Mouse (Mus musculus) cerebellum, postnatal 10 days (tissue): ENCODE measurements around the gene Tmco5b.

Experiments
- DNase-seq, 2 experiments: peaks; one replicate each; pipeline ENCODE4 v3.0.0; 2021; ENCODE audit warnings: mixed read lengths in 2 of 2

Gene Tmco5b

DNA sequence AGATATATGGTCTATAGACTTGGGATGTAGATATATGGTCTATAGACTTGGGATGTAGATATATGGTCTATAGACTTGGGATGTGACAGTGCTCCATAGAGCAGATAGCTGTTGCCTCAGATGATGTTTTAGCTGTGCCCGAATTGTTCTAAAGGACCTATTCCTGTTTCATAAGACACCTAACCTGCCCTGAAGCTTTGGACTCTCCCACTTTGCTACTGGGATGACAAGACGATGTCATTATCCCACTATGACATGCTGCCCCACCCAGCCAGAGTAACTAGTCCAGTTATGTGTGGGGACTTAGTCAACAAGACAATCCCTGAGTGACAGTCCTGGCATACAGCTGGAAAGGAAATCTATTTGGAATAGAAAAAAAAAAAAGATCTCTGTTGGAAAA, at the start of gene Tmco5b:
TSS of gene Tmco5b (plus strand) at position 301 of the 400 bp plus-strand sequence.
- no peak for DNase-seq

DNA sequence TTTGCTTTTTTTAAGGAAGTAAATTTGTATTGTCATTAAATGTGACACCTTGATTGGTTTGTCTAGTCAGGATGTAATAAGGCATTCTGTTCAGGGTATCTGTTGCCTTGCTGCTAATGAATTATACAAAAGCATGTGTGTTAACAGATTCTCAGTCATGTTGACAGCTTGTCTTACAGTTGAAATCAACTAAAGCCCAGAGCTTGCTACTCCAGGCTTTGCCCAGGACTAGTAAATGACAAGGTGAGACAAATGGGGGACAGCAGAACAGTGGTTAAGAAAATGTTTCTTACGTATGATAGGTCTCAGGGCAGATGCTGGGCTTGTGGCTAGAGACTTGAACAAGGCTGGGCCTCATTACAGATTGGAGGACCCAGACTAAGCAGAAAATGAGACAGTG, 48.5 kb upstream of the Tmco5b start:
- DNase-seq = no peak

DNA sequence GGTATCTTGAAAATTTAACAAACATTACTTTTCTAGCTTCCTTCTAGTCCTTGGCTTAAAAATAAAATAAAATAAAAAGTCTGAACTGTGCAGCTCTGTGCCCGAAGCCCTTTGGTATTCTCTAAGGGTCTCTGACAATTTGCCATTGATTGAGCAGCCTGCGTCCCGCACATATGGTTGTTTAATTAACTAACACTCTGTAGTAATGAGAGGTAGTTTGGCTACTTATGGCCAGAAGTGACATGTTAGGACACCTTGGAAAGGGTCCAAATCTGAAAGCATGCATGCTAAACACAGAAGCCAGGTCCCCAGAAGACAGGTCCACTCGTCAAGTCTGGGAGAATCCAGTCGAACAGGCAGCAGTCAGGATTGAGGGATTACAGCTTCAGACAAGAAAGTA, 46.7 kb upstream of the Tmco5b start:
- no peak for DNase-seq

GRCm38 (mm10) chr2:113302349-113303239, 17.1 kb downstream of the Tmco5b start:
- DNase-seq = peak; percentile 65 to 76

- DNase-seq = peak in 1 of 2 experiments; percentile 3
Measured at GRCm38 (mm10) chr2:113303240-113303538, 17.7 kb downstream of the Tmco5b start.

GRCm38 (mm10) chr2:113305339-113305738, 19.8 kb downstream of the Tmco5b start:
- peak; percentile 88 to 92 for DNase-seq

- DNase-seq = no peak
Measured at GRCm38 (mm10) chr2:113311211-113311610, 25.7 kb downstream of the Tmco5b start.

DNA sequence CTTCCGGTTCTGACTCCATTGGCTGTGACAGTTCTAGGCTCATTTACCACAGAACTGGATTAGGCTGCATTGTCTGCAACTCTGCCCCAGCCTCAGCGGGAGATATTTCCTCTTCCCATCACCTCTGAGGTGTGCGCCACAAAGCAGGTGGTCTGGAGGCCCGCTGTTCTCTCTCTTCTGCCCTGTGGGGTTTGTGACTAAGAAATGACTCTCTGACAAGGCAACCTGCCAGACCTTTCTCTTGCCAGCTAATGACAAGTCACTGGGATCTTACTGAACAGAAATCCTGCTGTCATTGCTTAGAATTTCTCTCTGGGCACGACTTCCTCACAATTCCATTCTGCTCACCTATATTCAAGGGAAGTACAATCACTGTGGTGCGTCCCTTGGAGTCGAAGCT, 37.5 kb downstream of the Tmco5b start:
- peak; percentile 82 to 87 for DNase-seq

DNA sequence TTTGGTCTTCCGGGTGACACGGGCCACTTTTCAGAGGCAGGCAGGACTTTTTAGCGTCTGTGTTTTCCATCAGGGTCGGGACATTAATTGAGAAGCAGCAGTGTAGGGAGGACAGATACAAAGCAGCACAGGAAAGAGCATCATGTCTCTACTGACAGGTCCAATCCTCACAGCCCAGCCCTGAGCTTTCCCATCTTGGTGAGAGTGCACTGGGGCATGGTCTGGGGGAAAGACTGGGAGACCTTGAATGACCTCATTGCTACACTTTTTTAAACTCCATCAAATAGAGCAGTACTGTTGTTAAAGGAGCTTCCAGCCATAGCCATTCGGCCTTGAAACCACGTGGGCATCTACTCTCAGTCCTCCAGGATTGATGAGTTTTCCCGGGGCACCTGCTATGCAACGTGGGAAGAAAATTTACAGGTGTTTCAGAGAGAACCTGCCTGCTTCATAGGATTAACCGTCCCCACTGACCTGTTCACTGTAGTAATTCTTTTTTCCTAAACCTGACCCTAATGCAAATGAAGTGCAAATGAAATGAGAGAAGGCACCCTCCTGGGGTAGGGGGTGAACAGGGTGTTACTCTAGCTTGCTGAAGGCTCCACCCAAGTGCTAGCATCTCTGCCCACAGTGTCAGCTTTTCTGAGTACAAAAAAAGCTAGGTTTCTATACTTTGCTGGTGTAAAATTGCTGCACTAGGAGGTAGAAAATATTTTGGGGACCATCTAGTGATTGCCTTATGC, 48.4 kb downstream of the Tmco5b start:
- no peak for DNase-seq

GRCm38 (mm10) chr2:113335561-113336294, 50.2 kb downstream of the Tmco5b start:
- DNase-seq = no peak

- DNase-seq = no peak
Measured at GRCm38 (mm10) chr2:113344536-113344935, 59.0 kb downstream of the Tmco5b start.
